27 mouse cellular contexts compared by ENCODE assay signal in genomic region chr6:129427281-129427680, GRCm38 (mm10). TPM values are rescaled to one million over a fixed set of nuclear protein-coding genes. Genes with fewer than 3 reads are reported as not detected.
"Had no signal": no experiment of that assay in that cellular context is flagged by ENCODE, and none has a peak within 500 bp of the region (broad histone marks: within the 10 kb centered on the region; RNA-seq: fewer than 3 reads in every experiment).

No protein-coding gene starts in this region.

- H3K4me1 ChIP-seq: midbrain, embryonic 12.5 days; midbrain, embryonic 15.5 days; neural tube, embryonic 15.5 days had no signal

- H3K36me3 ChIP-seq: intestine, embryonic 15.5 days; liver, embryonic 13.5 days; lung, embryonic 15.5 days; midbrain, embryonic 12.5 days; midbrain, embryonic 15.5 days; neural tube, embryonic 12.5 days; neural tube, embryonic 15.5 days had no signal

- H3K27me3 ChIP-seq: intestine, embryonic 15.5 days; liver, embryonic 13.5 days; lung, embryonic 15.5 days; midbrain, embryonic 12.5 days; midbrain, embryonic 15.5 days; neural tube, embryonic 12.5 days; neural tube, embryonic 15.5 days had no signal

- H3K27ac ChIP-seq: intestine, embryonic 15.5 days; left cerebral cortex, adult 2 months; liver, embryonic 13.5 days; lung, embryonic 15.5 days; midbrain, embryonic 12.5 days; midbrain, embryonic 15.5 days; neural tube, embryonic 12.5 days; neural tube, embryonic 15.5 days; stomach, postnatal 0 days had no signal

- H3K9ac ChIP-seq: intestine, embryonic 15.5 days; liver, embryonic 13.5 days; lung, embryonic 15.5 days; midbrain, embryonic 12.5 days; midbrain, embryonic 15.5 days; neural tube, embryonic 12.5 days; neural tube, embryonic 15.5 days had no signal

- H3K4me2 ChIP-seq: intestine, embryonic 15.5 days; liver, embryonic 13.5 days; lung, embryonic 15.5 days; midbrain, embryonic 12.5 days; midbrain, embryonic 15.5 days; neural tube, embryonic 12.5 days; neural tube, embryonic 15.5 days had no signal

- H3K9me3 ChIP-seq: intestine, embryonic 15.5 days; liver, embryonic 13.5 days; lung, embryonic 15.5 days; midbrain, embryonic 12.5 days; midbrain, embryonic 15.5 days; neural tube, embryonic 12.5 days; neural tube, embryonic 15.5 days had no signal

- H3K4me3 ChIP-seq: intestine, embryonic 15.5 days; left cerebral cortex, adult 2 months; liver, embryonic 13.5 days; lung, embryonic 15.5 days; midbrain, embryonic 12.5 days; midbrain, embryonic 15.5 days; neural tube, embryonic 12.5 days; neural tube, embryonic 15.5 days had no signal

- DNase-seq: kidney, adult 11 months; kidney, adult 8-10 months; kidney, postnatal 14 days; kidney, postnatal 4 days; layer of hippocampus, postnatal 36 days; liver, embryonic 13.5 days; thymus, adult 2 months; thymus, postnatal 14 days; thymus, postnatal 4 days had no signal

- ATAC-seq: intestine, embryonic 15.5 days; midbrain, embryonic 15.5 days had no signal

RNA-seq across cellular contexts. Expression of gene Clec9a, which starts 18.6 kb away (rescaled TPM):
- total RNA-seq: layer of hippocampus, adult 18-20 months; layer of hippocampus, postnatal 36 days; left cerebral cortex, adult 2 months; left cerebral cortex, postnatal 10 days; left cerebral cortex, postnatal 36 days had no signal

RNA-seq across cellular contexts. Expression of gene Clec1b, which starts 30.2 kb away (rescaled TPM):
- total RNA-seq: layer of hippocampus, adult 18-20 months; layer of hippocampus, postnatal 36 days; left cerebral cortex, adult 2 months had no signal

RNA-seq across cellular contexts. Expression of gene Clec12b, which starts 41.6 kb away (rescaled TPM):
- total RNA-seq: layer of hippocampus, adult 18-20 months; layer of hippocampus, postnatal 36 days; left cerebral cortex, adult 2 months; left cerebral cortex, postnatal 10 days; left cerebral cortex, postnatal 36 days; liver, adult 2 months; megakaryocyte progenitor cell, adult 5-6 weeks had no signal
- polyA plus RNA-seq: intestine, embryonic 15.5 days; limb, embryonic 11.5 days; liver, adult 2 months; liver, embryonic 16.5 days; midbrain, embryonic 12.5 days; neural tube, embryonic 12.5 days; small intestine, adult 2 months; spleen, adult 2 months; stomach, embryonic 14.5 days; stomach, postnatal 0 days; thymus, adult 2 months had no signal
